Mouse (Mus musculus) MEL (cell line): Measurements from ENCODE around the gene Atr.

Experiments used
- CHD2 ChIP-seq: IDR thresholded peaks from 2 replicates; pipeline ENCODE4 v1.6.1; 2011; ENCODE audit warnings: low read length, improper control_type of control experiment
- CTCF ChIP-seq, 3 experiments: IDR thresholded peaks in 2 of 3; conservative IDR thresholded peaks in 1 of 3; 2 replicates each; pipeline ENCODE4 v1.5.1; 2011 to 2012; ENCODE audit warnings: low read length in 3 of 3, low read depth in 2 of 3, mild to moderate bottlenecking in 2 of 3, improper control_type of control experiment in 1 of 3, inconsistent platforms in 1 of 3, mixed read lengths in 1 of 3, moderate library complexity in 1 of 3; ENCODE audit not compliant: control insufficient read depth in 1 of 3, insufficient read depth in 1 of 3, poor library complexity in 1 of 3, severe bottlenecking in 1 of 3
- EP300 ChIP-seq, 2 experiments: IDR thresholded peaks; 2 replicates each; pipeline ENCODE4 v1.6.1; 2011; ENCODE audit warnings: improper control_type of control experiment in 2 of 2, low read length in 2 of 2, low read depth in 1 of 2, mild to moderate bottlenecking in 1 of 2
- ETS1 ChIP-seq: IDR thresholded peaks from 2 replicates; pipeline ENCODE4 v1.6.1; 2012; ENCODE audit warnings: low read depth, mild to moderate bottlenecking, inconsistent platforms, low read length, improper control_type of control experiment, moderate library complexity
- KAT2A ChIP-seq: conservative IDR thresholded peaks from 2 replicates; pipeline ENCODE4 v1.6.1; 2012; ENCODE audit warnings: low read depth, low read length, improper control_type of control experiment, inconsistent platforms
- MAZ ChIP-seq: IDR thresholded peaks from 2 replicates; pipeline ENCODE4 v1.6.1; 2012; ENCODE audit warnings: low read depth, mild to moderate bottlenecking, inconsistent platforms, low read length, improper control_type of control experiment
- POLR2AphosphoS2 ChIP-seq: IDR thresholded peaks from 2 replicates; pipeline ENCODE4 v1.6.1; 2011; ENCODE audit warnings: low read length, improper control_type of control experiment
- TAL1 ChIP-seq: IDR thresholded peaks from 2 replicates; pipeline ENCODE4 v1.6.1; 2012; ENCODE audit warnings: mild to moderate bottlenecking, inconsistent platforms, low read length, moderate library complexity, mixed read lengths
- USF1 ChIP-seq: IDR thresholded peaks from 2 replicates; pipeline ENCODE4 v1.6.1; 2014; ENCODE audit warnings: low read depth, mild to moderate bottlenecking, inconsistent platforms, low read length, improper control_type of control experiment, moderate library complexity
- ZC3H11A ChIP-seq: IDR thresholded peaks from 2 replicates; pipeline ENCODE4 v1.6.1; 2012; ENCODE audit warnings: low read depth, mild to moderate bottlenecking, inconsistent platforms, low read length, improper control_type of control experiment

DNA sequence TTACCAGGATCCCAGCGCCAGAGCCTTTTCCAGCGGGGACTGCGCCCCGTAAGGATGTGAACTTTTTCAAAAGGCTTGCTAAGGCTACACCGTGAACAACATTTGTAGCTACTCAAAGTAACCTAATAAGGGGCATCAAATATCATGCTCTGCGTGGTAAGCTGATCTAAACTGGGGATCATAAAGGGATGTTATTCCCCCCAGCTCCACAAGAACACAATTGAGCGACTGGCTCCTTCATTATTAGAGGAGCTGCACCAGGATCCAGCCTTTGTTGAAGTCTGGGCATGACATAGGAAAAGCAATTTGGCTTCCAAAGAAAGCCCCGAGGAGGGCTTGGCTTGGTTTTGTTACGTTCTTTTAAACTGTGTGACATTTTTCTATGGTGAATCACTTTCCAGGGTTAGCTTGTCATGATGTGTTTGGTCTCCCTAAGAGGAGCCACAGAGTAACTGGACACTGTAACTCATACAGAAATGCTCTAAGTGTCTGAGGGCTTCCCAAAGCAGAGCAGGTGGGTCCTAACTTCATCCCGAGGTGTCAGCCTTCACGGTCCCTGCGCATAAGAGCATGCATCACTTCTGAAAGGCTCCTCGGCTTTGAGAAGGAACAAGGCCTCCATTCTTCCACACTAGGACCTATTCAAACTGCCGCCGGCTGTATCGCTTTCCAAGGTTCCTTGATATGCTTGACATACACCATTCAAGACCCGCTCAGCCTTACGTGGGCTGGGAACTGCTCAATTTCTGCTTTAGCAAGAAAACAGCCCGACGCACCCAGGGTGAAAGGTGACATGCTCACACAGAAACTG, 43.5 kb upstream of the Atr start:
- no peak for TF ChIP-seq CTCF (IDR thresholded peaks at IDR 0.05 in 2 of 3, conservative IDR thresholded peaks at IDR 0.05 in 1 of 3; ENCODE audit: control insufficient read depth in 1 of 3, insufficient read depth in 1 of 3, low read depth in 2 of 3, low read length in 3 of 3, poor library complexity in 1 of 3, severe bottlenecking in 1 of 3)
- TF ChIP-seq KAT2A: no peak
- TF ChIP-seq TAL1: no peak
- TF ChIP-seq ETS1: no peak
- no peak for TF ChIP-seq MAZ
- no peak for TF ChIP-seq EP300 (IDR thresholded peaks at IDR 0.05; ENCODE audit: low read depth in 1 of 2, low read length in 2 of 2)
- TF ChIP-seq ZC3H11A: no peak
- no peak for TF ChIP-seq USF1
- TF ChIP-seq CHD2: no peak
- TF ChIP-seq POLR2AphosphoS2: no peak
